Mouse (Mus musculus) C2C12 (cell line): ENCODE measurements around the gene Cd200. TPM values are rescaled to one million over a fixed set of nuclear protein-coding genes. Genes with fewer than 3 reads are reported as not detected.

Source experiments
- H3K27me3 ChIP-seq: one replicate; pipeline ENCODE4 v1.6.1; 2011; ENCODE audit not compliant: control insufficient read depth, insufficient read depth, insufficient read length
- H3K36me3 ChIP-seq: one replicate; pipeline ENCODE4 v1.6.1; 2011; ENCODE audit not compliant: control insufficient read depth, insufficient read depth
- H3K4me3 ChIP-seq: one replicate; pipeline ENCODE4 v1.5.1; 2011; ENCODE audit warnings: mild to moderate bottlenecking, control low read depth; ENCODE audit not compliant: poor library complexity, insufficient read depth, severe bottlenecking
- H3K79me2 ChIP-seq: one replicate; pipeline ENCODE4 v1.6.1; 2011; ENCODE audit not compliant: control insufficient read depth, insufficient read depth
- H3K79me3 ChIP-seq: one replicate; pipeline ENCODE4 v1.6.1; 2011; ENCODE audit warnings: low read depth, control low read depth
- H3ac ChIP-seq: one replicate; pipeline ENCODE3; 2011; ENCODE audit warnings: low read depth; ENCODE audit not compliant: control insufficient read depth, insufficient read length
- CEBPB ChIP-seq: IDR thresholded peaks from one replicate; pipeline ENCODE4 v1.6.1; 2011; ENCODE audit warnings: low read depth, mild to moderate bottlenecking, control low read depth, moderate library complexity
- CTCF ChIP-seq: IDR thresholded peaks from one replicate; pipeline ENCODE4 v1.5.1; 2011; ENCODE audit not compliant: control insufficient read depth, insufficient read depth, insufficient read length
- FOSL1 ChIP-seq: IDR thresholded peaks from one replicate; pipeline ENCODE4 v1.8.0; 2011; ENCODE audit warnings: mild to moderate bottlenecking, low read length; ENCODE audit not compliant: poor library complexity, insufficient read depth, severe bottlenecking
- MAX ChIP-seq: IDR thresholded peaks from one replicate; pipeline ENCODE4 v1.6.1; 2011; ENCODE audit warnings: mild to moderate bottlenecking, control low read depth
- MYOD1 ChIP-seq: IDR thresholded peaks from one replicate; pipeline ENCODE4 v1.6.1; 2011; ENCODE audit warnings: low read depth; ENCODE audit not compliant: control insufficient read depth, insufficient read length
- MYOG ChIP-seq: IDR thresholded peaks from one replicate; pipeline ENCODE4 v1.6.1; 2011; ENCODE audit not compliant: control insufficient read depth, insufficient read length; ENCODE audit errors: extremely low read depth
- USF1 ChIP-seq: IDR thresholded peaks from one replicate; pipeline ENCODE4 v1.6.1; 2011; ENCODE audit warnings: low read depth, mild to moderate bottlenecking, control low read depth, moderate library complexity
- polyA plus RNA-seq: library from polyadenylated mRNA; unstranded; fragments of >200 nt; fragmentation: generic; extraction: Trizol; gene quantifications from one replicate; pipeline ENCODE4 v1.2.1, GENCODE M21; 2012; ENCODE audit warnings: missing spikeins

Gene Cd200
- polyA plus RNA-seq, 1 experiment = 3.8 TPM

DNA sequence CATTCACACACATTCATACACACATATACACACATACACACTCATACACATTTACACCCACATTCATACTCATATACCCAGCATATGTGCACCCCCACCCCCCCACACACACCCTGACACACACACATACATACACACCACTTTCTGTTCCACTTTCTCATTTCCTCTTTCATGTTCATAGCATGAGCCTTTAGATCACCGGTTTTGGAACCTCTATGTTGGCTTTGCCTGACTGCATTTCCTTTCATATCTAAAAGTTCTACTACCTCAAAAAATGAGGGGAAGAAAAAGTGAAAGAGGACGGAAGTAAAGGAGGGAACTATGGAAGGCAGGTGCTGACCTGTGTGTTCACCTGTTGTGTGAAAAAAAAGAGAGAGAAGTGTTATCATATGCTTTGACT is 19.0 kb downstream of the Cd200 start:
- Histone ChIP-seq H3ac (no peak overlapping the region), H3K27me3 (no peaks in the 10 kb centered on the region), H3K79me3 (no peaks in the 10 kb centered on the region), H3K4me3 (no peak overlapping the region), H3K36me3 (no peaks in the 10 kb centered on the region), H3K79me2 (no peaks in the 10 kb centered on the region)
- TF ChIP-seq USF1 = no peak
- no peak for TF ChIP-seq CTCF
- no peak for TF ChIP-seq MAX
- no peak for TF ChIP-seq CEBPB
- TF ChIP-seq MYOG = no peak
- no peak for TF ChIP-seq FOSL1
- TF ChIP-seq MYOD1 = no peak

DNA sequence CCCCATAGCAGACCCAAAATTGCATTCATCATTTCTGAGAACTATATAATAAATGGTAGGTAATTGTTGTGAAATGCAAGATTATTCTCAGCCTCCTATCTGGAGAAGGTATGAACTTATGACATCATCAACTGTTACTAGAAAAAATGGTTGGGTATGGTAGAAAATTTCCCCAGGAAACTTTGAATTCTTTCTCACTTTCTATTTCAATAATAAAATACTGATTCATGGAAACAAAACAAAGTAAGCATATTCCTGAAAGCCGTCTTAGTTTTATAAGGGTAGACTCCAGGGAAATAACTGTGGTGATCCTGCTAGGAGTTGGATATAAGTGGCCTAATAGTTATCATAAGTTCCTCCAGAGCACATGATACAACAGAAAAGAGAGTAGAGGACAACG is 19.8 kb downstream of the Cd200 start:
- no peaks in the 10 kb centered on the region for H3K79me3 ChIP-seq

DNA sequence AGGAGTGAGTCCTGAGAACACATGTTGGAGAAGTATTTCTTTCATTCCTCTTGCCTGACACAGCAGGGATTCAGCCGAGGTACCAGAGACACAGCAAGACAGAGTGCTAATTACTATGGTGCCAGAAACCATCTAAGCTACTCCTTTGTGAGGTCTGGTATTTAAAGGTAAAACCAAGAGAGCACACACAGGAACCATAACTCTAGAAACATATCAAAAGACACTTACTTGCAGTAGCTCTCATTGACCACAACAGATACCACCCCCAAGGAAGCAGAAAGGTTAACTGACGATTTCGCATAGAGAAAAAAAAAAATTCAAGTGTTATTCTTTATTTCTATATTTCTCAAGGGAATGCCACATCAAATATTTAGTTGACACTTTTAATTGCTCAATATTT is 27.0 kb downstream of the Cd200 start:
- no peak for TF ChIP-seq CTCF
- TF ChIP-seq FOSL1 = no peak
- TF ChIP-seq MAX = no peak
- no peak for TF ChIP-seq USF1
- no peak for TF ChIP-seq MYOD1
- no peak for TF ChIP-seq MYOG
- TF ChIP-seq CEBPB = no peak
- no peaks in the 10 kb centered on the region for H3K36me3 ChIP-seq
- H3K4me3 ChIP-seq = no peak overlapping the region
- H3K79me3 ChIP-seq = no peaks in the 10 kb centered on the region
- H3ac ChIP-seq = no peak overlapping the region
- no peaks in the 10 kb centered on the region for H3K79me2 ChIP-seq
- H3K27me3 ChIP-seq = no peaks in the 10 kb centered on the region

More for the DNA sequence above, 19.8 kb downstream of the Cd200 start:
- no peak for TF ChIP-seq MYOD1
- no peak for TF ChIP-seq MYOG
- Histone ChIP-seq H3K36me3 (no peaks in the 10 kb centered on the region), H3K4me3 (no peak overlapping the region), H3ac (no peak overlapping the region), H3K27me3 (no peaks in the 10 kb centered on the region), H3K79me2 (no peaks in the 10 kb centered on the region)

DNA sequence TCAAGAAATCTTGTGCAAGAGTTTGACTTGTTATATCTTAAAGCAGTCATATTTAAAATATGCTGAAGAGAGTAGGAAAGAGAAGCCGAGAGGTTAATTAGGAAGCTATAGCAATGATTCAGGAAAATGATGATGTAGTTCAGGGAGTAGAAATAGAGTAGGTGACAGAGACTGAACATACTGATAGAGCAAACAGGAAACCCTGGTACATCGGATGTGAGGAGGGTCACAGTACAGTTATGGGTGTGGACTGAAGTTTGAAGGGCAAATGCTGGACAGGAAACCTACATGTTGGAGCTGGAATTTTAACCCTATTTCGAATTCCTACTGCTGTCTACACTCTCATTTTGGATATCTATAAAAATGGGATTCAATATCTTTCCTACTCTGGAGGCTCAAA is 29.9 kb downstream of the Cd200 start:
- H3K4me3 ChIP-seq = no peak overlapping the region
- no peaks in the 10 kb centered on the region for H3K36me3 ChIP-seq
- no peaks in the 10 kb centered on the region for H3K27me3 ChIP-seq
- H3K79me3 ChIP-seq = no peaks in the 10 kb centered on the region
- no peak overlapping the region for H3ac ChIP-seq
- no peak for TF ChIP-seq MYOD1
- no peak for TF ChIP-seq FOSL1
- no peak for TF ChIP-seq MAX
- TF ChIP-seq MYOG = no peak
- TF ChIP-seq USF1 = no peak
- no peak for TF ChIP-seq CEBPB
- no peak for TF ChIP-seq CTCF
- H3K79me2 ChIP-seq = no peaks in the 10 kb centered on the region

DNA sequence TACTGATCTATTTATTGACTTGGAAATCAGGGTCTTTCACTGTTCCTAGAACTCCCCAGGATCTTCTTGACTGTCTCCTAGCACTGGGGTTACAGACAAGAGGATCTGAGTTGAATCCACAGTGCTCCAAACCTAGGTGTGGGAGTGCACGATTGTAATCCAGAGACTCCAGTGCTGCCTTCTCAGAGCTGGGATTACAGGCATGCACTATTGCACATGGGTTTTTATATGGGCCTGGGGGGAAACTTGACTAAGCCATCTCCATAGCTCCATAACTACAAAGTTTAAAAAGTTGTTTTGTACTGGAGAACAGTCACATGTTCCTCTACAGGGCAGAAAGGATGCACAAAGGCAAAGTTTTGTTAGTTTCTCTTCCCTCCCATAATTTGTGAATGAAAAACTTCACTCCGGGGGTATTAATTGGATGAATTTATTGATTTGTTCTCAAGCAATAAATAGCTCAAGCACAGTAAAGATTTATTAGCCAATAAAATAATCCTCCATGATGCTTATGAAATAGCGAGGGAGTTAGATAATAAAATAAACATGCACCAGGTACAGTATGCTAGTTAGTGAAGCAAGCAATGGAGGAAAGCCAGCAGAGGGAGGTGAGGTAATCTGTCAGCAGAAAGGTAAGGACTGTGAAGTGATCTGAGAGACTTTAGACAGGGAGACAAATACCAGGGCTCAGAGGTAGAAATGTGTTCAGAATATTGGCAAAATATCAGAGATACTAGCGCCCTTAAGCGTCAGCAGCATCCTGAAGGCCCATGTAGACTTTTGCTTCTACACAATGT is 30.5 kb downstream of the Cd200 start:
- TF ChIP-seq MYOG = no peak
- no peak for TF ChIP-seq MAX
- TF ChIP-seq MYOD1 = no peak
- no peak for TF ChIP-seq USF1
- no peak for TF ChIP-seq CEBPB
- Histone ChIP-seq H3K4me3 (no peak overlapping the region), H3K27me3 (no peaks in the 10 kb centered on the region), H3ac (no peak overlapping the region), H3K79me2 (no peaks in the 10 kb centered on the region), H3K36me3 (no peaks in the 10 kb centered on the region), H3K79me3 (no peaks in the 10 kb centered on the region)

DNA sequence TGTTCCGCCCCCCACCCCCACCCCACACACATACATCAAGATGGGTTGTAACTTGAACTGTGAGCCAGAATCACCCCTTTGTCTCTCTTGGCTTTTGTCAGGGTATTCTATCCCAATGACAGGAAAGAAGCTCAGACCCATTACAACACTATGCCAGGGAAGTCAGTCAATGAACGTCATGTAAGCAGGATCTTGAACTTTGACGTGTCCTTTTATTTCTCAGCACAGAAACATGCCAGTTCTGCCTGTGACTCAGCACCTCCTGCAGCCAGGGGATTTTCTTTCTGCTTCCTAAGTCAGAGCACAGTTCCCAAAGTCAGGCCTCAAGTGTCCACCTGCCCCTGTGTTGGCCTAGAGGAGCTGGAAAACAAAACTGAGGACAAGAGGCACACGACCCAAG is 31.5 kb downstream of the Cd200 start:
- no peaks in the 10 kb centered on the region for H3K36me3 ChIP-seq
- no peaks in the 10 kb centered on the region for H3K27me3 ChIP-seq
- H3K4me3 ChIP-seq = no peak overlapping the region
- no peak overlapping the region for H3ac ChIP-seq
- no peaks in the 10 kb centered on the region for H3K79me2 ChIP-seq
- no peak for TF ChIP-seq MAX
- TF ChIP-seq MYOG = no peak
- TF ChIP-seq CEBPB = no peak
- no peak for TF ChIP-seq CTCF
- no peak for TF ChIP-seq USF1
- no peak for TF ChIP-seq MYOD1
- no peak for TF ChIP-seq FOSL1
- no peaks in the 10 kb centered on the region for H3K79me3 ChIP-seq
